Mouse (Mus musculus) heart, embryonic 12.5 days (tissue): ENCODE results near the gene Tmem165. TPM values are rescaled to one million over a fixed set of nuclear protein-coding genes. Genes with fewer than 3 reads are reported as not detected.

Source experiments
- ATAC-seq: fragments of 200-750 bp; cut with Nextera tagmentation; 2 replicates; pipeline ENCODE4 v1.8.0; 2017; ENCODE audit warnings: moderate TSS enrichment, moderate library complexity; ENCODE audit not compliant: insufficient number of reproducible peaks, low FRiP score
- H3K27ac ChIP-seq: fragments of 300-500 bp; sonication (generic); 2 replicates; pipeline ENCODE4 v1.5.1; 2016; ENCODE audit warnings: mild to moderate bottlenecking, moderate library complexity; ENCODE audit not compliant: poor library complexity, severe bottlenecking
- H3K27me3 ChIP-seq: fragments of 300-500 bp; sonication (generic); replicated peaks from 2 replicates; pipeline ENCODE4 v1.6.1; 2016; ENCODE audit warnings: mild to moderate bottlenecking, moderate library complexity
- H3K36me3 ChIP-seq: fragments of 300-500 bp; sonication (generic); 2 replicates; pipeline ENCODE4 v1.6.1; 2016; ENCODE audit warnings: mild to moderate bottlenecking, moderate library complexity
- H3K4me1 ChIP-seq: fragments of 300-500 bp; sonication (generic); replicated peaks from 2 replicates; pipeline ENCODE4 v1.6.1; 2016; ENCODE audit warnings: mild to moderate bottlenecking
- H3K4me2 ChIP-seq: fragments of 300-500 bp; sonication (generic); 2 replicates; pipeline ENCODE4 v1.6.1; 2016; ENCODE audit warnings: mild to moderate bottlenecking, moderate library complexity
- H3K4me3 ChIP-seq: fragments of 300-500 bp; sonication (generic); 2 replicates; pipeline ENCODE4 v1.5.1; 2016; ENCODE audit warnings: mild to moderate bottlenecking
- H3K9ac ChIP-seq: fragments of 300-500 bp; sonication (generic); 2 replicates; pipeline ENCODE4 v1.6.1; 2016; ENCODE audit warnings: mild to moderate bottlenecking, moderate library complexity
- H3K9me3 ChIP-seq: fragments of 300-500 bp; sonication (generic); replicated peaks from 2 replicates; pipeline ENCODE4 v1.6.1; 2016; ENCODE audit warnings: mild to moderate bottlenecking, moderate library complexity
- WGBS: fragments of 180-500 bp; shearing (Covaris S2); methylation state at CpG from one replicate; pipeline ENCODE4 v1.1.7; 2016; 5-methylcytosine and 5-hydroxymethylcytosine counted together
- polyA plus RNA-seq: library from polyadenylated mRNA; unstranded; fragments of >200 nt; fragmentation: Nextera tagmentation; extraction: Ambion mirVana; gene quantifications from 2 replicates; pipeline ENCODE4 v1.2.1, GENCODE M21; 2016

Tmem165 gene
- polyA plus RNA-seq, 1 experiment from 2014 or later, result 112 TPM

GRCm38 (mm10) chr5:76149436-76149835, 34.2 kb upstream of the Tmem165 start:
- H3K36me3 ChIP-seq, result peaks cover 45% of the 10 kb centered on the region
- 86% methylated on average over 6 of the region's 6 CpGs for WGBS

GRCm38 (mm10) chr5:76152956-76153355, 30.7 kb upstream of the Tmem165 start:
- Histone ChIP-seq H3K9me3 (0 out of 2 replicates have a peak, but pooled peaks cover 4% of the 10 kb centered on the region), H3K4me2 (no peak overlapping the region), H3K4me1 (peaks cover 21% of the 10 kb centered on the region), H3K4me3 (no peak overlapping the region), H3K27me3 (no peaks in the 10 kb centered on the region), H3K36me3 (peaks cover 52% of the 10 kb centered on the region), H3K27ac (no peak overlapping the region), H3K9ac (no peak overlapping the region)
- no peak for ATAC-seq
- 89% methylated on average over 6 of the region's 6 CpGs for WGBS

More at GRCm38 (mm10) chr5:76149436-76149835, 34.2 kb upstream of the Tmem165 start:
- Histone ChIP-seq H3K4me3 (no peak overlapping the region), H3K27ac (no peak overlapping the region), H3K9ac (no peak overlapping the region), H3K9me3 (0 out of 2 replicates have a peak, but pooled peaks cover 4% of the 10 kb centered on the region), H3K4me1 (peaks cover 6% of the 10 kb centered on the region), H3K27me3 (no peaks in the 10 kb centered on the region), H3K4me2 (no peak overlapping the region)
- no peak for ATAC-seq

- H3K36me3 ChIP-seq, result peaks cover 52% of the 10 kb centered on the region
- WGBS, result 94% methylated on average over 11 of the region's 11 CpGs
- H3K27ac ChIP-seq, result no peak overlapping the region
- H3K4me3 ChIP-seq, result no peak overlapping the region
- no peak overlapping the region for H3K9ac ChIP-seq
- ATAC-seq, result no peak
- H3K9me3 ChIP-seq, result 0 out of 2 replicates have a peak, but pooled peaks cover 4% of the 10 kb centered on the region
- H3K4me1 ChIP-seq, result peaks cover 21% of the 10 kb centered on the region
- no peaks in the 10 kb centered on the region for H3K27me3 ChIP-seq
- no peak overlapping the region for H3K4me2 ChIP-seq
Observed at GRCm38 (mm10) chr5:76153430-76153829, 30.2 kb upstream of the Tmem165 start.

- Histone ChIP-seq H3K27me3 (no peaks in the 10 kb centered on the region), H3K27ac (peak overlapping the region; percentile 71), H3K9ac (no peak overlapping the region), H3K9me3 (0 out of 2 replicates have a peak, but pooled peaks cover 4% of the 10 kb centered on the region), H3K4me3 (no peak overlapping the region; the same call in 1 of the 2 replicates), H3K36me3 (peaks cover 44% of the 10 kb centered on the region), H3K4me1 (peaks cover 24% of the 10 kb centered on the region), H3K4me2 (peak overlapping the region; percentile 38)
- 45% methylated on average over 21 of the region's 21 CpGs for whole genome bisulfite sequencing
- peak; percentile 63; the same call in 1 of the 2 replicates for ATAC-seq
Observed at GRCm38 (mm10) chr5:76154434-76155165, 29.1 kb upstream of the Tmem165 start.

- H3K27ac ChIP-seq, result no peak overlapping the region
- no peaks in the 10 kb centered on the region for H3K27me3 ChIP-seq
- H3K9ac ChIP-seq, result no peak overlapping the region
- no peaks in the 10 kb centered on the region for H3K9me3 ChIP-seq
- peaks cover 25% of the 10 kb centered on the region for H3K4me1 ChIP-seq
- 65% methylated on average over 6 of the region's 6 CpGs for WGBS
- no peak for ATAC-seq
- H3K4me2 ChIP-seq, result no peak overlapping the region
- peaks cover 10% of the 10 kb centered on the region for H3K36me3 ChIP-seq
- H3K4me3 ChIP-seq, result no peak overlapping the region
Observed at GRCm38 (mm10) chr5:76159555-76159954, 24.1 kb upstream of the Tmem165 start.

- Histone ChIP-seq H3K4me1 (peaks cover 21% of the 10 kb centered on the region), H3K36me3 (peaks cover 10% of the 10 kb centered on the region), H3K9ac (no peak overlapping the region), H3K27me3 (no peaks in the 10 kb centered on the region), H3K4me2 (no peak overlapping the region), H3K27ac (no peak overlapping the region), H3K9me3 (no peaks in the 10 kb centered on the region), H3K4me3 (no peak overlapping the region)
- 30% methylated on average over 3 of the region's 3 CpGs for WGBS
- ATAC-seq, result no peak; the same call in none of the 2 replicates
Observed at GRCm38 (mm10) chr5:76160086-76160485, 23.6 kb upstream of the Tmem165 start.

- H3K4me2 ChIP-seq, result no peak overlapping the region
- 77% methylated on average over 6 of the region's 6 CpGs for WGBS
- no peak for ATAC-seq
- H3K9ac ChIP-seq, result no peak overlapping the region
- H3K27me3 ChIP-seq, result no peaks in the 10 kb centered on the region
- H3K27ac ChIP-seq, result no peak overlapping the region
- H3K9me3 ChIP-seq, result no peaks in the 10 kb centered on the region
- H3K4me1 ChIP-seq, result peaks cover 12% of the 10 kb centered on the region; the same call in 1 of the 2 replicates
- no peak overlapping the region for H3K4me3 ChIP-seq
- H3K36me3 ChIP-seq, result peaks cover 4% of the 10 kb centered on the region; the same call in 1 of the 2 replicates
Observed at GRCm38 (mm10) chr5:76161491-76161890, 22.2 kb upstream of the Tmem165 start.

GRCm38 (mm10) chr5:76162926-76163325, 20.8 kb upstream of the Tmem165 start:
- H3K4me1 ChIP-seq, result peaks cover 12% of the 10 kb centered on the region; the same call in 1 of the 2 replicates
- H3K9me3 ChIP-seq, result peaks cover 3% of the 10 kb centered on the region; the same call in 1 of the 2 replicates
- no peak overlapping the region for H3K9ac ChIP-seq
- H3K27me3 ChIP-seq, result no peaks in the 10 kb centered on the region
- no peak overlapping the region for H3K4me2 ChIP-seq
- no peak overlapping the region for H3K4me3 ChIP-seq
- no peak overlapping the region for H3K27ac ChIP-seq
- WGBS, result 77% methylated on average over 5 of the region's 5 CpGs
- H3K36me3 ChIP-seq, result no peaks in the 10 kb centered on the region
- ATAC-seq, result no peak

- Histone ChIP-seq H3K9me3 (peaks cover 3% of the 10 kb centered on the region; the same call in 1 of the 2 replicates), H3K4me3 (no peak overlapping the region), H3K4me1 (peaks cover 12% of the 10 kb centered on the region; the same call in 1 of the 2 replicates), H3K27me3 (no peaks in the 10 kb centered on the region), H3K27ac (no peak overlapping the region), H3K36me3 (no peaks in the 10 kb centered on the region), H3K9ac (no peak overlapping the region), H3K4me2 (no peak overlapping the region)
- ATAC-seq, result no peak
- WGBS, result 65% methylated on average over 4 of the region's 4 CpGs
Observed at GRCm38 (mm10) chr5:76163828-76164390, 19.8 kb upstream of the Tmem165 start.

GRCm38 (mm10) chr5:76164827-76165226, 18.9 kb upstream of the Tmem165 start:
- WGBS, result 70% methylated on average over 7 of the region's 7 CpGs
- Histone ChIP-seq H3K36me3 (no peaks in the 10 kb centered on the region), H3K9ac (no peak overlapping the region), H3K27ac (no peak overlapping the region), H3K4me1 (peaks cover 6% of the 10 kb centered on the region; the same call in 1 of the 2 replicates), H3K4me2 (no peak overlapping the region), H3K9me3 (peaks cover 3% of the 10 kb centered on the region; the same call in 1 of the 2 replicates), H3K27me3 (no peaks in the 10 kb centered on the region), H3K4me3 (no peak overlapping the region)
- no peak for ATAC-seq

GRCm38 (mm10) chr5:76170522-76170921, 13.2 kb upstream of the Tmem165 start:
- Histone ChIP-seq H3K27ac (no peak overlapping the region), H3K36me3 (no peaks in the 10 kb centered on the region), H3K4me3 (no peak overlapping the region), H3K4me2 (no peak overlapping the region), H3K9me3 (peaks cover 3% of the 10 kb centered on the region; the same call in 1 of the 2 replicates), H3K4me1 (no peaks in the 10 kb centered on the region), H3K9ac (no peak overlapping the region), H3K27me3 (no peaks in the 10 kb centered on the region)
- ATAC-seq, result no peak
- 75% methylated on average over 4 of the region's 4 CpGs for WGBS
